Mouse (Mus musculus) stomach, embryonic 14.5 days (tissue): ENCODE data around the gene Asna1. TPM values are rescaled to one million over a fixed set of nuclear protein-coding genes. Genes with fewer than 3 reads are reported as not detected.

Experiments used
- ATAC-seq: fragments of 200-750 bp; cut with Nextera tagmentation; 2 replicates; pipeline ENCODE4 v1.8.0; 2017; ENCODE audit warnings: low read depth, moderate TSS enrichment; ENCODE audit not compliant: insufficient number of reproducible peaks, insufficient read depth, low FRiP score
- H3K27ac ChIP-seq: fragments of 300-500 bp; sonication (generic); 2 replicates; pipeline ENCODE4 v1.5.1; 2014; ENCODE audit warnings: mild to moderate bottlenecking, low read length, moderate library complexity, mixed read lengths
- H3K27me3 ChIP-seq: fragments of 300-500 bp; sonication (generic); 2 replicates; pipeline ENCODE4 v1.6.1; 2014; ENCODE audit warnings: low read length, control low read depth, mixed read lengths; ENCODE audit not compliant: control insufficient read depth, insufficient read depth
- H3K36me3 ChIP-seq: fragments of 300-500 bp; sonication (generic); 2 replicates; pipeline ENCODE4 v1.6.1; 2014; ENCODE audit warnings: mild to moderate bottlenecking, control low read depth, low read length, moderate library complexity, mixed read lengths; ENCODE audit not compliant: control insufficient read depth, insufficient read depth
- H3K4me1 ChIP-seq: fragments of 300-500 bp; sonication (generic); 2 replicates; pipeline ENCODE4 v1.6.1; 2014; ENCODE audit warnings: low read length, control low read depth, mixed read lengths; ENCODE audit not compliant: control insufficient read depth, insufficient read depth
- H3K4me2 ChIP-seq: fragments of 300-500 bp; sonication (generic); replicated peaks from 2 replicates; pipeline ENCODE4 v1.6.1; 2014; ENCODE audit warnings: low read depth, low read length, control low read depth
- H3K4me3 ChIP-seq: fragments of 300-500 bp; sonication (generic); 2 replicates; pipeline ENCODE4 v1.5.1; 2014; ENCODE audit warnings: low read depth, low read length, control low read depth
- H3K9ac ChIP-seq: fragments of 300-500 bp; sonication (generic); replicated peaks from 2 replicates; pipeline ENCODE4 v1.6.1; 2014; ENCODE audit warnings: low read depth, mild to moderate bottlenecking, control low read depth, low read length, moderate library complexity, mixed read lengths
- H3K9me3 ChIP-seq: fragments of 300-500 bp; sonication (generic); 2 replicates; pipeline ENCODE4 v1.6.1; 2016; ENCODE audit warnings: low read depth, low read length, control low read depth; ENCODE audit not compliant: control insufficient read depth
- WGBS: fragments of 180-500 bp; shearing (Covaris S2); extraction: QIAGEN DNeasy Blood & Tissue Kit; methylation state at CpG from one replicate; pipeline ENCODE4 v1.1.7; 2014; 5-methylcytosine and 5-hydroxymethylcytosine counted together
- polyA plus RNA-seq: library from polyadenylated mRNA; unstranded; fragments of >200 nt; fragmentation: Nextera tagmentation; extraction: Ambion mirVana; gene quantifications from 2 replicates; pipeline ENCODE4 v1.2.1, GENCODE M21; 2014

The Asna1 gene
- polyA plus RNA-seq, 1 experiment from 2014 or later: 103 TPM

- under 1% methylated on average over 23 of the region's 23 CpGs for WGBS
- H3K4me1 ChIP-seq: peaks cover 41% of the 10 kb centered on the region
These were observed 39.9 kb downstream of the Asna1 start for GRCm38 (mm10) chr8:84985049-84985683.

GRCm38 (mm10) chr8:84984294-84985048, 40.6 kb downstream of the Asna1 start:
- WGBS: 6% methylated on average over 16 of the region's 16 CpGs
- H3K36me3 ChIP-seq: no peaks in the 10 kb centered on the region
- peak overlapping the region; percentile 39; the same call in 1 of the 2 replicates for H3K4me3 ChIP-seq
- H3K9me3 ChIP-seq: no peaks in the 10 kb centered on the region
- H3K27ac ChIP-seq: peak overlapping the region; percentile 89
- H3K4me2 ChIP-seq: peak overlapping the region; percentile 99
- no peak overlapping the region for H3K9ac ChIP-seq
- H3K27me3 ChIP-seq: 0 out of 2 replicates have a peak, but pooled peaks cover 3% of the 10 kb centered on the region
- peaks cover 47% of the 10 kb centered on the region for H3K4me1 ChIP-seq
- ATAC-seq: no peak; the same call in 1 of the 2 replicates

More at GRCm38 (mm10) chr8:84985049-84985683, 39.9 kb downstream of the Asna1 start:
- H3K27me3 ChIP-seq: 0 out of 2 replicates have a peak, but pooled peaks cover 3% of the 10 kb centered on the region
- H3K27ac ChIP-seq: peak overlapping the region; percentile 89
- peak overlapping the region; percentile 99 for H3K4me2 ChIP-seq
- no peaks in the 10 kb centered on the region for H3K36me3 ChIP-seq
- H3K4me3 ChIP-seq: peak overlapping the region; percentile 39
- H3K9me3 ChIP-seq: no peaks in the 10 kb centered on the region
- ATAC-seq: no peak
- H3K9ac ChIP-seq: peak overlapping the region; percentile 33; the same call in 1 of the 2 replicates

- 55% methylated on average over 3 of the region's 3 CpGs for WGBS
- no peak for ATAC-seq
- H3K4me1 ChIP-seq: peaks cover 61% of the 10 kb centered on the region
- no peaks in the 10 kb centered on the region for H3K36me3 ChIP-seq
- H3K27me3 ChIP-seq: 0 out of 2 replicates have a peak, but pooled peaks cover 3% of the 10 kb centered on the region
- no peak overlapping the region for H3K4me2 ChIP-seq
- no peak overlapping the region for H3K9ac ChIP-seq
- H3K9me3 ChIP-seq: no peaks in the 10 kb centered on the region
- peak overlapping the region; percentile 89 for H3K27ac ChIP-seq
- H3K4me3 ChIP-seq: no peak overlapping the region
These were observed 42.5 kb downstream of the Asna1 start for GRCm38 (mm10) chr8:84982499-84983011.

GRCm38 (mm10) chr8:84981644-84982498, 43.2 kb downstream of the Asna1 start:
- H3K36me3 ChIP-seq: no peaks in the 10 kb centered on the region
- H3K4me2 ChIP-seq: no peak overlapping the region
- 0 out of 2 replicates have a peak, but pooled peaks cover 3% of the 10 kb centered on the region for H3K27me3 ChIP-seq
- no peak overlapping the region for H3K9ac ChIP-seq
- H3K4me1 ChIP-seq: peaks cover 65% of the 10 kb centered on the region
- H3K4me3 ChIP-seq: no peak overlapping the region
- 74% methylated on average over 15 of the region's 15 CpGs for WGBS
- ATAC-seq: no peak
- H3K27ac ChIP-seq: peak overlapping the region; percentile 89
- no peaks in the 10 kb centered on the region for H3K9me3 ChIP-seq

GRCm38 (mm10) chr8:84980622-84981358, 44.3 kb downstream of the Asna1 start:
- H3K4me3 ChIP-seq: peak overlapping the region; percentile 56; the same call in 1 of the 2 replicates
- no peaks in the 10 kb centered on the region for H3K36me3 ChIP-seq
- H3K4me2 ChIP-seq: peak overlapping the region; percentile 99
- no peak for ATAC-seq
- peaks cover 68% of the 10 kb centered on the region for H3K4me1 ChIP-seq
- no peaks in the 10 kb centered on the region for H3K9me3 ChIP-seq
- H3K27ac ChIP-seq: peak overlapping the region; percentile 89
- H3K27me3 ChIP-seq: no peaks in the 10 kb centered on the region
- H3K9ac ChIP-seq: peak overlapping the region; percentile 18; the same call in 1 of the 2 replicates
- 31% methylated on average over 11 of the region's 11 CpGs for WGBS

- H3K9me3 ChIP-seq: no peaks in the 10 kb centered on the region
- H3K36me3 ChIP-seq: no peaks in the 10 kb centered on the region
- 3% methylated on average over 40 of the region's 42 CpGs for WGBS
- ATAC-seq: peak; percentile 38
- peak overlapping the region; percentile 18; the same call in 1 of the 2 replicates for H3K9ac ChIP-seq
- peaks cover 64% of the 10 kb centered on the region for H3K4me1 ChIP-seq
- H3K27ac ChIP-seq: peak overlapping the region; percentile 89
- H3K4me3 ChIP-seq: peak overlapping the region; percentile 56
- no peaks in the 10 kb centered on the region for H3K27me3 ChIP-seq
- peak overlapping the region; percentile 99 for H3K4me2 ChIP-seq
These were observed 45.3 kb downstream of the Asna1 start for GRCm38 (mm10) chr8:84979599-84980421.

- Histone ChIP-seq H3K4me3 (peak within 1 kb of the TSS; percentile 56), H3K36me3 (peaks cover 5% of the 10 kb centered on the region; the same call in 1 of the 2 replicates), H3K27me3 (no peaks in the 10 kb centered on the region), H3K4me2 (peak within 1 kb of the TSS; percentile 99), H3K9ac (peak within 1 kb of the TSS; percentile 63), H3K9me3 (no peaks in the 10 kb centered on the region), H3K4me1 (peaks cover 54% of the 10 kb centered on the region), H3K27ac (peak within 1 kb of the TSS; percentile 89)
- peak; percentile 66 for ATAC-seq
- WGBS: under 1% methylated on average over 60 of the region's 63 CpGs
These were observed 46.7 kb downstream of the Asna1 start, which contains the start of gene Junb for GRCm38 (mm10) chr8:84978248-84978940. TSS of gene Junb (minus strand) at chr8:84978718.
